Mouse (Mus musculus) embryonic facial prominence, embryonic 10.5 days (tissue): ENCODE measurements at regions not wholly inside any gene's neighbourhood (a gene's known extent, or its start where the extent isn't known, plus 50 kb on each side); places are given as distances from the start of the nearest gene placed in this dataset.

Experiments used
- DNase-seq: peaks from one replicate; pipeline ENCODE4 v3.0.0-alpha.2; 2017; ENCODE audit warnings: low spot score
- H3K27ac ChIP-seq: fragments of 300-500 bp; sonication (generic); replicated peaks from 2 replicates; pipeline ENCODE4 v1.5.1; 2016; ENCODE audit warnings: mild to moderate bottlenecking
- H3K27me3 ChIP-seq: fragments of 300-500 bp; sonication (generic); replicated peaks from 2 replicates; pipeline ENCODE4 v1.6.1; 2016; ENCODE audit warnings: low read depth, mild to moderate bottlenecking; ENCODE audit not compliant: poor library complexity, severe bottlenecking
- H3K36me3 ChIP-seq: fragments of 300-500 bp; sonication (generic); replicated peaks from 2 replicates; pipeline ENCODE4 v1.6.1; 2016; ENCODE audit warnings: mild to moderate bottlenecking, moderate library complexity
- H3K4me1 ChIP-seq: fragments of 300-500 bp; sonication (generic); 2 replicates; pipeline ENCODE4 v1.6.1; 2016
- H3K4me3 ChIP-seq: fragments of 300-500 bp; sonication (generic); 2 replicates; pipeline ENCODE4 v1.5.1; 2016; ENCODE audit warnings: mild to moderate bottlenecking, moderate library complexity
- H3K9me3 ChIP-seq: fragments of 300-500 bp; sonication (generic); 2 replicates; pipeline ENCODE4 v1.6.1; 2016; ENCODE audit warnings: mild to moderate bottlenecking
- WGBS: fragments of 180-500 bp; shearing (Covaris S2); methylation state at CpG from one replicate; pipeline ENCODE4 v1.1.7; 2016; 5-methylcytosine and 5-hydroxymethylcytosine counted together

GRCm38 (mm10) chr11:63569785-63570479 lies 352.2 kb downstream of the Hs3st3b1 start:
- 25% methylated on average over 15 of the region's 15 CpGs for WGBS

GRCm38 (mm10) chr11:63570646-63571045 lies 351.4 kb downstream of the Hs3st3b1 start:
- Histone ChIP-seq H3K9me3 (no peaks in the 10 kb centered on the region), H3K4me1 (peaks cover 18% of the 10 kb centered on the region), H3K27me3 (peaks cover 33% of the 10 kb centered on the region; the same call in 1 of the 2 replicates), H3K36me3 (no peaks in the 10 kb centered on the region), H3K27ac (no peak overlapping the region), H3K4me3 (no peak overlapping the region)
- DNase-seq: no peak
- WGBS: 82% methylated on average over 1 of the region's 1 CpGs

More at GRCm38 (mm10) chr11:63569785-63570479, 352.2 kb downstream of the Hs3st3b1 start:
- peaks cover 33% of the 10 kb centered on the region; the same call in 1 of the 2 replicates for H3K27me3 ChIP-seq
- H3K4me3 ChIP-seq: no peak overlapping the region
- H3K27ac ChIP-seq: no peak overlapping the region
- DNase-seq: peak; percentile 61
- peaks cover 18% of the 10 kb centered on the region for H3K4me1 ChIP-seq
- no peaks in the 10 kb centered on the region for H3K9me3 ChIP-seq
- no peaks in the 10 kb centered on the region for H3K36me3 ChIP-seq

GRCm38 (mm10) chr11:63573271-63573670 lies 348.8 kb downstream of the Hs3st3b1 start:
- DNase-seq: no peak
- peaks cover 16% of the 10 kb centered on the region; the same call in 1 of the 2 replicates for H3K27me3 ChIP-seq
- H3K4me1 ChIP-seq: peaks cover 18% of the 10 kb centered on the region
- H3K36me3 ChIP-seq: no peaks in the 10 kb centered on the region
- no peak overlapping the region for H3K4me3 ChIP-seq
- WGBS: 81% methylated on average over 2 of the region's 2 CpGs
- no peak overlapping the region for H3K27ac ChIP-seq
- no peaks in the 10 kb centered on the region for H3K9me3 ChIP-seq

GRCm38 (mm10) chr11:63583321-63583720 lies 338.8 kb downstream of the Hs3st3b1 start:
- no peak for DNase-seq
- H3K4me1 ChIP-seq: peaks cover 8% of the 10 kb centered on the region; the same call in 1 of the 2 replicates
- no peak overlapping the region for H3K4me3 ChIP-seq
- H3K9me3 ChIP-seq: no peaks in the 10 kb centered on the region
- H3K27ac ChIP-seq: no peak overlapping the region
- 0 out of 2 replicates have a peak, but pooled peaks cover under 1% of the 10 kb centered on the region for H3K27me3 ChIP-seq
- 87% methylated on average over 3 of the region's 3 CpGs for WGBS
- no peaks in the 10 kb centered on the region for H3K36me3 ChIP-seq

- DNase-seq: no peak
- WGBS: 90% methylated on average over 8 of the region's 8 CpGs
- Histone ChIP-seq H3K4me1 (peaks cover 8% of the 10 kb centered on the region; the same call in 1 of the 2 replicates), H3K27me3 (no peaks in the 10 kb centered on the region), H3K36me3 (no peaks in the 10 kb centered on the region), H3K27ac (no peak overlapping the region), H3K4me3 (no peak overlapping the region), H3K9me3 (no peaks in the 10 kb centered on the region)
These were observed 336.7 kb downstream of the Hs3st3b1 start for GRCm38 (mm10) chr11:63585216-63585869.

- Histone ChIP-seq H3K36me3 (no peaks in the 10 kb centered on the region), H3K9me3 (no peaks in the 10 kb centered on the region), H3K4me1 (no peaks in the 10 kb centered on the region), H3K27me3 (no peaks in the 10 kb centered on the region), H3K27ac (no peak overlapping the region), H3K4me3 (no peak overlapping the region)
- DNase-seq: no peak
- 81% methylated on average over 4 of the region's 4 CpGs for WGBS
These were observed 301.9 kb downstream of the Hs3st3b1 start for GRCm38 (mm10) chr11:63620220-63620619.

- DNase-seq: no peak
- H3K9me3 ChIP-seq: no peaks in the 10 kb centered on the region
- WGBS: 74% methylated on average over 11 of the region's 11 CpGs
These were observed 291.8 kb downstream of the Hs3st3b1 start for GRCm38 (mm10) chr11:63630336-63630735.

GRCm38 (mm10) chr11:63657057-63657456 lies 265.0 kb downstream of the Hs3st3b1 start:
- H3K4me1 ChIP-seq: no peaks in the 10 kb centered on the region
- no peak overlapping the region for H3K4me3 ChIP-seq
- no peaks in the 10 kb centered on the region for H3K9me3 ChIP-seq
- no peaks in the 10 kb centered on the region for H3K36me3 ChIP-seq
- DNase-seq: no peak
- H3K27me3 ChIP-seq: no peaks in the 10 kb centered on the region; the same call in 1 of the 2 replicates
- H3K27ac ChIP-seq: no peak overlapping the region
- WGBS: 84% methylated on average over 9 of the region's 9 CpGs

More at GRCm38 (mm10) chr11:63630336-63630735, 291.8 kb downstream of the Hs3st3b1 start:
- Histone ChIP-seq H3K36me3 (no peaks in the 10 kb centered on the region), H3K27me3 (peaks cover 13% of the 10 kb centered on the region), H3K4me1 (peaks cover 12% of the 10 kb centered on the region), H3K27ac (no peak overlapping the region), H3K4me3 (no peak overlapping the region)

GRCm38 (mm10) chr11:63665268-63665934 lies 256.7 kb downstream of the Hs3st3b1 start:
- no peaks in the 10 kb centered on the region for H3K9me3 ChIP-seq
- no peak for DNase-seq
- H3K4me1 ChIP-seq: peaks cover 19% of the 10 kb centered on the region
- H3K27me3 ChIP-seq: peaks cover 4% of the 10 kb centered on the region; the same call in 1 of the 2 replicates
- peak overlapping the region; percentile 16; the same call in 1 of the 2 replicates for H3K27ac ChIP-seq
- H3K4me3 ChIP-seq: no peak overlapping the region
- WGBS: 64% methylated on average over 12 of the region's 12 CpGs
- no peaks in the 10 kb centered on the region for H3K36me3 ChIP-seq

- Histone ChIP-seq H3K4me1 (peaks cover 8% of the 10 kb centered on the region), H3K36me3 (no peaks in the 10 kb centered on the region), H3K9me3 (no peaks in the 10 kb centered on the region), H3K27me3 (0 out of 2 replicates have a peak, but pooled peaks cover 4% of the 10 kb centered on the region), H3K4me3 (no peak overlapping the region), H3K27ac (no peak overlapping the region)
- WGBS: 48% methylated on average over 4 of the region's 4 CpGs
- no peak for DNase-seq
These were observed 251.6 kb downstream of the Hs3st3b1 start for GRCm38 (mm10) chr11:63670477-63670876.

- Histone ChIP-seq H3K4me1 (peaks cover 8% of the 10 kb centered on the region), H3K27me3 (peaks cover 15% of the 10 kb centered on the region), H3K9me3 (0 out of 2 replicates have a peak, but pooled peaks cover 2% of the 10 kb centered on the region), H3K36me3 (no peaks in the 10 kb centered on the region), H3K4me3 (no peak overlapping the region), H3K27ac (no peak overlapping the region)
- 85% methylated on average over 2 of the region's 2 CpGs for whole genome bisulfite sequencing
- no peak for DNase-seq
These were observed 250.3 kb downstream of the Hs3st3b1 start for GRCm38 (mm10) chr11:63671816-63672215.

GRCm38 (mm10) chr11:63677921-63678320 lies 244.2 kb downstream of the Hs3st3b1 start:
- WGBS: 85% methylated on average over 11 of the region's 11 CpGs
- H3K9me3 ChIP-seq: 0 out of 2 replicates have a peak, but pooled peaks cover 2% of the 10 kb centered on the region
- no peak overlapping the region for H3K27ac ChIP-seq
- H3K27me3 ChIP-seq: peaks cover 12% of the 10 kb centered on the region
- H3K36me3 ChIP-seq: no peaks in the 10 kb centered on the region
- H3K4me1 ChIP-seq: peaks cover 16% of the 10 kb centered on the region
- DNase-seq: no peak
- H3K4me3 ChIP-seq: no peak overlapping the region
